ENCODE assay signal across 20 mouse cellular contexts in the genomic region with DNA sequence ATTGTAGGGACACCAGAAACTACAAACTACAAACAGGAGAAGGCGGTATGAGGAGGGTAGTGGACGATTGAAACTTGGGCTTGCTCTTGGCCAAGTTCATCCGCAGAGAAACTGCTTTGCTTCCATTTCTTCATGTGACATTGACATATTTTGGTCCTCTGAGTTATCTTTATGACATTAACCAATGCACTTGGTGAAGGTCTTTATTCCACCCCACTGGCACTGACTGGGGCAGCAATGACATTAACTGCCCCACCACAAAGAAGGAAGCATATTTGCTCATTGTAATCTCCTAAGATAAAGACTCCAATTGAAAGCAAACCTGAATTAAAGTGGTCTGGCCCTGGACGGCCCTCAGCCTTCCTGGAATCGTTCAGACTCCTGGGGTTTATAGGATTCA.
"Had no signal": no experiment of that assay in that cellular context is flagged by ENCODE, and none has a peak within 500 bp of the region (broad histone marks: within the 10 kb centered on the region; RNA-seq: fewer than 3 reads in every experiment).

No protein-coding gene starts in this region.

- H3K27ac ChIP-seq: left cerebral cortex, adult 2 months; limb, embryonic 12.5 days; limb, embryonic 15.5 days; liver, embryonic 14.5 days; midbrain, embryonic 10.5 days had no signal

- H3K4me3 ChIP-seq: kidney, embryonic 15.5 days; left cerebral cortex, adult 2 months; limb, embryonic 12.5 days; limb, embryonic 15.5 days; megakaryocyte, embryonic 14.5 days; midbrain, embryonic 10.5 days had no signal

- H3K27me3 ChIP-seq: kidney, embryonic 15.5 days; limb, embryonic 12.5 days; limb, embryonic 15.5 days; megakaryocyte, embryonic 14.5 days had no signal

- DNase-seq: kidney, adult 2 months; kidney, postnatal 14 days; kidney, postnatal 4 days; layer of hippocampus, adult 9-11 months; layer of hippocampus, postnatal 36 days; liver, postnatal 0 days; lung, embryonic 14.5 days; lung, postnatal 36 days; midbrain, embryonic 14.5 days; thymus, postnatal 25 days had no signal

- H3K9me3 ChIP-seq: kidney, embryonic 15.5 days; limb, embryonic 12.5 days; limb, embryonic 15.5 days; megakaryocyte, embryonic 14.5 days; midbrain, embryonic 10.5 days had no signal

- H3K9ac ChIP-seq: kidney, embryonic 15.5 days; limb, embryonic 12.5 days; limb, embryonic 15.5 days; liver, embryonic 14.5 days; liver, postnatal 0 days; lung, embryonic 14.5 days had no signal

- ATAC-seq: intestine, postnatal 0 days; liver, postnatal 0 days; lung, postnatal 0 days had no signal

- H3K4me2 ChIP-seq: kidney, embryonic 15.5 days; limb, embryonic 12.5 days; limb, embryonic 15.5 days; liver, embryonic 11.5 days; lung, embryonic 14.5 days had no signal

- H3K36me3 ChIP-seq: kidney, embryonic 15.5 days; limb, embryonic 12.5 days; limb, embryonic 15.5 days; midbrain, embryonic 10.5 days had no signal
